Mouse (Mus musculus) thymus, adult 2 months (tissue): ENCODE measurements around the gene Hoxb3.

ENCODE experiments used
- CTCF ChIP-seq: fragments of 200-500 bp; IDR thresholded peaks from 2 replicates; pipeline ENCODE4 v1.5.1; 2012; ENCODE audit warnings: mild to moderate bottlenecking, control low read depth, low read length, moderate library complexity, borderline replicate concordance; ENCODE audit not compliant: control insufficient read depth, poor library complexity, insufficient read depth; ENCODE audit errors: extremely low read depth
- POLR2A ChIP-seq: fragments of 200-500 bp; IDR thresholded peaks from 2 replicates; pipeline ENCODE4 v1.6.1; 2012; ENCODE audit warnings: mild to moderate bottlenecking, low read length, control low read depth, moderate library complexity; ENCODE audit not compliant: control insufficient read depth, poor library complexity, insufficient read depth; ENCODE audit errors: extremely low read depth

DNA sequence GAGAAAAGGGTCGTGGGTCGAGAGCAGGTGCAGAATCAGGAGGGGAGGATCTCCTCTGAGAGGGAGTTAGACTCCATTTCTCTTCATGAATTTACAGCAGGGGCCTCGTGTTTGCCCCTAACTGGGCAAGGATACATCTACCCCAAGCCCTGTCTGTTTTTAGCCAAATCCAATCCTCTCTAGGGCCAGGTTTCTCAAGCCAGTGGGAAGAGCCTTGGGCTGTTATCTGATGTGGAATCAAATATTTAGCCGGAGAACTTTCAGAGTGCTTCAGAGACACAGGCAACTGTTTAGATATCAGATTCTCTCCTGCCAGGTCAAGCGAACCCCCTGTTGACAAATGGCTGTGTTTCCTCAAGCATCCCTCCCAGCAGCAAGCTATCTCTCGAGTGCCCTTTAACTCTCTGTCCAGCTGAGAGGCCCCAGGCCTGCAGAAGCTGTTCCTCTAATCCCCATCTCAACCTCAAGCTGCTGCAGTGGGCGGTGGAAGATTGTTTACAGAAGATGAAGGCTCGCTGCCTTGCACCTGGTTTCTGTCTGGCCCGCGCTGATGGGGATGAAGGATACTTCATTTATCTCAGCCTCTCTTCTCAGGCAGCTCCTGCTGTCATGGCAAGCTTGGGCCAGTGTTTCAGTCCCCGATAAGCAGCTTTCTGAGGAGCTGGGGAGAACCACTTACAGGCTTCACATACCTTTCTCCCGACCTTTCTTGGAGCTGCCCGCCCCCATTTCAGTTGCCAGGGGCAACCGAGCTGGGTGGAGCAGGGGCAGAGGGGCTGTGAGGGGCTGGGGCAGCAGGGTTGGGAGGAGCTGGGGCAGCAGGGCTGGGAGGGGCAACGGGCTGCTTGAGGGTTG lies 73.9 kb downstream of the Hoxb3 start:
- TF ChIP-seq CTCF, result no peak
- no peak for TF ChIP-seq POLR2A
